Mouse (Mus musculus) small intestine, adult 2 months (tissue): ENCODE data around the gene Gm20388.

Source experiments
- CTCF ChIP-seq: fragments of 200-500 bp; IDR thresholded peaks from 2 replicates; pipeline ENCODE4 v1.5.1; 2012; ENCODE audit warnings: low read depth, mild to moderate bottlenecking, control low read depth, inconsistent platforms, low read length, moderate library complexity, mixed read lengths; ENCODE audit not compliant: insufficient replicate concordance, insufficient read length; ENCODE audit errors: extremely low read depth
- POLR2A ChIP-seq: fragments of 200-500 bp; IDR thresholded peaks from 2 replicates; pipeline ENCODE4 v1.6.1; 2012; ENCODE audit warnings: low read depth, mild to moderate bottlenecking, control low read depth, inconsistent platforms, low read length, moderate library complexity

DNA sequence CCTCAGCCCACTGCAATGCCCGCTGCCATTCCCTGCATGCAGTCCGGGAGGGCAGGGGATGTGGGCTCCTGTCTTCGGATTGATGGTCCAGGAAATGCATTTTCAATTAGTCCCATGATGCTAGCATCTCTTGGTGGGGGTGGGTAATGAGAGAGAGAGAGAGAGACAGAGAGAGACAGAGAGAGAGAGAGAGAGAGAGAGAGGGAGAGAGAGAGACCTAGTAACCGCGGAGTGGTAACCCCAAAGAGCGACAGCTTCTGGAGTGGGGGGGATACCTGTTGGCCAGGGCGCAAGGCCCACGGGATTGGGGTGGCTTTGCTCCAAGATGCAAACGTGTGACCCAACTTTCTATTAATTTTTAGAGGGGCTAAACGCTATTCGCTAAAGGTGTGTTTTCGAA is 1818.7 kb downstream of the Gm20388 start, which contains the start of gene Jph3:
- TF ChIP-seq POLR2A (no peak), CTCF (no peak)
